Mouse (Mus musculus) bone marrow macrophage, adult 2 months (primary cell): ENCODE data around the gene Ppox.

ENCODE experiments used
- CTCF ChIP-seq: IDR thresholded peaks from 2 replicates; pipeline ENCODE4 v1.5.1; 2012; ENCODE audit warnings: low read depth, mild to moderate bottlenecking, low read length, moderate library complexity
- POLR2A ChIP-seq: IDR thresholded peaks from 2 replicates; pipeline ENCODE4 v1.6.1; 2012; ENCODE audit warnings: mild to moderate bottlenecking, low read depth, low read length, borderline replicate concordance

DNA sequence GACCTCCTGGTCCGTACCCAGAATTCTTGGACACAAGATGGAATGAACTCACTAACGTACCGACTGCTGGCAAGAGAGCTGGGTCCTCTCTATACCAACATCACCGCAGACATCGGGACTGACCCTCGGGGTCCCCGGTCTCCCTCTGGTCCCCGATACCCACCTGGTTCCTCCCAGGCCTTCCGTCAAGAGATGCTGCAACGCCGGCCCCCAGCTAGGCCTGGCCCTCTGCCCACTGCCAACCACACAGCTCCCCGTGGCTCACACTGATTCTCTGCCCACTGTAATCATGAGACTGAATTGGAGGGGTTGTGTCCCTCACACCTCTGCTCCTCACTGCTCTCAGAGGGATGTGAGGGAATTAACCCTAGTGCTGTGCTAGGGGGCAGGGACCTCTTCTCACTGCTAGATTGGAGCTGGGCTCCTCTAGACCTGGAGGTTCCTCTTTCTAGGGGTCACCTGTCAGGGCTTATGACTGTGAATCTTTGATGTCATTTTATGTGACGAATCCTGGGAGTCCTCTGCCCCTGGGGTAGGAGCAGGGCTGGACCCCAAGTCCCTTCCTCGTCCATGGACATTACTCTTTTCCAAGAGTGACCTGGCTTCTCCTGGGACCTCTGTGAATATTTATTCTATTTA is 4.8 kb downstream of the Ppox start:
- TF ChIP-seq POLR2A, result no peak
- TF ChIP-seq CTCF, result no peak
